25 mouse cellular contexts compared by ENCODE assay signal in the genomic region with DNA sequence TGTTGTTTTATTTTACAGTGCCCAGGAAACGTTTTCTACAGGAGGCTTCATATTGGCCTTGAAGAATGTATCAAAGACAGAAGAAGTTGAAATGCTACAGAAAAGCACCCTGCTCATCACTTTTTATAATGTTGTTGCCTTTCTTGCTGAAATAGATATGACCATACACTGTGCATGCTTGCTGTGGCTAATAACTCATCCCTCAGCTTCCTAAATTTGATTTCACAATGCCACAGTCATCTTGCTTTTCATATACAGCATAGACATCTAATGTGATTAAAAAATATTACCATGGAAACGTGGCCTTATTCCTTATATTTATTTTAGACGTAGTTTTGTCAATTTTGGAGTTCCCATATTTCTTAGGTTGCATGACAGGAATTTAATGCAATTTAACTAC. TPM values are rescaled to one million over a fixed set of nuclear protein-coding genes. Genes with fewer than 3 reads are reported as not detected.
"Had no signal": no experiment of that assay in that cellular context is flagged by ENCODE, and none has a peak within 500 bp of the region (broad histone marks: within the 10 kb centered on the region; RNA-seq: fewer than 3 reads in every experiment).

No protein-coding gene starts in this region.

- H3K4me1 ChIP-seq: liver, embryonic 12.5 days; liver, embryonic 15.5 days; midbrain, embryonic 12.5 days had no signal

- H3K27me3 ChIP-seq: intestine, embryonic 15.5 days; liver, embryonic 12.5 days; liver, embryonic 15.5 days; midbrain, embryonic 12.5 days had no signal

- H3K9ac ChIP-seq: intestine, embryonic 15.5 days; limb, embryonic 13.5 days; liver, embryonic 12.5 days; liver, embryonic 15.5 days; midbrain, embryonic 12.5 days; stomach, embryonic 15.5 days had no signal

- H3K4me3 ChIP-seq: intestine, embryonic 15.5 days; limb, embryonic 10.5 days; limb, embryonic 13.5 days; liver, embryonic 12.5 days; liver, embryonic 15.5 days; midbrain, embryonic 12.5 days; stomach, embryonic 15.5 days had no signal

- H3K27ac ChIP-seq: intestine, embryonic 15.5 days; limb, embryonic 10.5 days; limb, embryonic 13.5 days; liver, embryonic 12.5 days; liver, embryonic 15.5 days; midbrain, embryonic 12.5 days; stomach, embryonic 15.5 days had no signal

- H3K4me2 ChIP-seq: intestine, embryonic 15.5 days; limb, embryonic 13.5 days; liver, embryonic 12.5 days; liver, embryonic 15.5 days; midbrain, embryonic 12.5 days; stomach, embryonic 15.5 days had no signal

- H3K36me3 ChIP-seq: intestine, embryonic 15.5 days; limb, embryonic 10.5 days; limb, embryonic 13.5 days; liver, embryonic 12.5 days; liver, embryonic 15.5 days; midbrain, embryonic 12.5 days; stomach, embryonic 15.5 days had no signal

- H3K9me3 ChIP-seq: intestine, embryonic 15.5 days; limb, embryonic 10.5 days; limb, embryonic 13.5 days; liver, embryonic 12.5 days; liver, embryonic 15.5 days; midbrain, embryonic 12.5 days; stomach, embryonic 15.5 days had no signal

- ATAC-seq: intestine, embryonic 15.5 days; liver, embryonic 12.5 days; midbrain, embryonic 16.5 days had no signal

- DNase-seq: kidney, adult 18-20 months; kidney, adult 9 months; kidney, postnatal 14 days; kidney, postnatal 4 days; layer of hippocampus, adult 9-11 months; liver; lung, adult 2 months; right cerebral cortex, postnatal 14 days; spleen, adult 18-20 months; thymus, postnatal 36 days had no signal

RNA-seq across cellular contexts. Expression of gene Cxcl2, which starts 6.2 kb away (rescaled TPM):
- total RNA-seq: layer of hippocampus, adult 18-20 months; layer of hippocampus, postnatal 25 days; left cerebral cortex, adult 18-20 months; left cerebral cortex, postnatal 25 days had no signal
- polyA plus RNA-seq: limb, embryonic 10.5 days; liver, embryonic 12.5 days; liver, embryonic 15.5 days; lung, embryonic 16.5 days; midbrain, embryonic 12.5 days; neural tube, embryonic 11.5 days; neural tube, embryonic 14.5 days; stomach, embryonic 15.5 days had no signal

RNA-seq across cellular contexts. Expression of gene Cxcl1, which starts 6.4 kb away (rescaled TPM):
- total RNA-seq: left cerebral cortex, adult 18-20 months; left cerebral cortex, postnatal 25 days had no signal
- polyA plus RNA-seq: midbrain, embryonic 12.5 days; midbrain, embryonic 16.5 days; neural tube, embryonic 11.5 days; neural tube, embryonic 14.5 days had no signal
